Comparison of ENCODE assay signal across 9 mouse cellular contexts in the genomic region with DNA sequence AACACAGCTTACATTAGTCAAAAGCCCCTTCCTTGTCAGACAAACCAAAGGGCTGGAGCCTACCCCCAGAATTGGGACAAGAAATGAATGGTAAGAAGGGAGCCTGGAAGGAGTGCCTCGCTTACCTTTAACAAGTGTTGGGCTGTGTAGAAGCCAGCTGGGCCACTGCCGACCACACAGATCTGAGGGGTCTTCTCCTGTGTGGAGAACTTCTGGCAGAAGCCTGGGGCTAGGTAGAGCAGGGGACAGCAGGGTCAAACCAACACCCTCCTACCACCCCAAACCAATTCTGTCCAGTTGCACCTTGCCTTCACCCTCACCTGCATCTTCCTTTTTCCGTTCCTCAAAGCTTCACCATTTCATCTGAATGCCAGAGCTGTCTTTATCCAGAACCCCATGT. TPM values are rescaled to one million over a fixed set of nuclear protein-coding genes. Genes with fewer than 3 reads are reported as not detected.
DNase-seq lines count a peak whose midpoint lies in the region; ATAC-seq and TF ChIP-seq lines count a peak whose summit lies in the region.
"Had no signal": no experiment of that assay in that cellular context is flagged by ENCODE, and none has a peak within 500 bp of the region (broad histone marks: within the 10 kb centered on the region; RNA-seq: fewer than 3 reads in every experiment).

No protein-coding gene starts in this region.

- TF ChIP-seq POLR2A in embryonic fibroblast, embryonic 13.5 days (IDR thresholded peaks at IDR 0.05; ENCODE audit: low read depth, low read length) = no peak

- peak overlapping the region; percentile 61; the same call in 1 of the 2 replicates for H3K9ac ChIP-seq in neural tube, embryonic 14.5 days (replicated peaks; ENCODE audit: low read depth, low read length)

- H3K36me3 ChIP-seq in limb, embryonic 10.5 days = no peaks in the 10 kb centered on the region
- H3K36me3 ChIP-seq in neural tube, embryonic 14.5 days (ENCODE audit: control insufficient read depth, insufficient read depth, low read length) = no peaks in the 10 kb centered on the region; the same call in none of the 2 replicates

- peak overlapping the region; percentile 75 for H3K4me3 ChIP-seq in left cerebral cortex, adult 2 months
- peak overlapping the region; percentile 87; the same call in 1 of the 2 replicates for H3K4me3 ChIP-seq in embryonic fibroblast, embryonic 13.5 days (ENCODE audit: insufficient read depth, low read length)
- H3K4me3 ChIP-seq in limb, embryonic 10.5 days = peak overlapping the region; percentile 63
- H3K4me3 ChIP-seq in neural tube, embryonic 14.5 days (ENCODE audit: low read depth, low read length) = peak overlapping the region; percentile 55

- intact Hi-C loops in left cerebral cortex, adult 2 months (cut with DNase I) = no loop called here
- intact Hi-C loops in left cerebral cortex, postnatal 36 days (cut with DNase I) = no loop called here
- intact Hi-C loops in gastrocnemius, postnatal 14 days (cut with DNase I; ENCODE audit: low total_unique reads) = no loop called here

- no peak for ATAC-seq in neural tube, embryonic 14.5 days (ENCODE audit: low read depth)

- peak overlapping the region; percentile 77 for H3K4me2 ChIP-seq in neural tube, embryonic 14.5 days (ENCODE audit: low read depth, low read length)

- peak overlapping the region; percentile 93; the same call in 1 of the 2 replicates for H3K27ac ChIP-seq in left cerebral cortex, adult 2 months
- H3K27ac ChIP-seq in embryonic fibroblast, embryonic 13.5 days (ENCODE audit: insufficient read depth, low read length) = no peak overlapping the region
- H3K27ac ChIP-seq in limb, embryonic 10.5 days = 0 out of 2 replicates have a peak overlapping the region, but pooled peaks have one; percentile 85
- H3K27ac ChIP-seq in neural tube, embryonic 14.5 days (ENCODE audit: low read depth, low read length) = peak overlapping the region; percentile 91

- DNase-seq in left cerebral cortex, adult 2 months (ENCODE audit: extremely low spot score in 1 of 2, low spot score in 2 of 2) = no peak
- DNase-seq in left cerebral cortex, postnatal 36 days (ENCODE audit: low spot score in 2 of 2) = no peak
- no peak for DNase-seq in limb, embryonic 10.5 days (ENCODE audit: low spot score)
- no peak for DNase-seq in adrenal gland, adult 2 months
- DNase-seq in gastrocnemius, postnatal 4 days (ENCODE audit: low spot score in 2 of 2) = no peak
- no peak for DNase-seq in gastrocnemius, postnatal 14 days

- H3K4me1 ChIP-seq in embryonic fibroblast, embryonic 13.5 days (ENCODE audit: control insufficient read depth, insufficient read depth, low read length) = no peaks in the 10 kb centered on the region
- peaks cover 36% of the 10 kb centered on the region for H3K4me1 ChIP-seq in limb, embryonic 10.5 days
- peaks cover 9% of the 10 kb centered on the region for H3K4me1 ChIP-seq in neural tube, embryonic 14.5 days (ENCODE audit: control insufficient read depth, insufficient read depth, low read length)

- no peaks in the 10 kb centered on the region for H3K9me3 ChIP-seq in limb, embryonic 10.5 days (replicated peaks)
- no peaks in the 10 kb centered on the region for H3K9me3 ChIP-seq in neural tube, embryonic 14.5 days (ENCODE audit: control insufficient read depth, low read length)

- H3K27me3 ChIP-seq in limb, embryonic 10.5 days (ENCODE audit: low read depth, poor library complexity, severe bottlenecking) = no peaks in the 10 kb centered on the region
- H3K27me3 ChIP-seq in neural tube, embryonic 14.5 days (ENCODE audit: control insufficient read depth, insufficient read depth, low read length) = no peaks in the 10 kb centered on the region

- 64% methylated on average over 3 of the region's 3 CpGs for WGBS in limb, embryonic 10.5 days
- WGBS in neural tube, embryonic 14.5 days = 53% methylated on average over 3 of the region's 3 CpGs

- no peak for TF ChIP-seq CTCF in left cerebral cortex, adult 2 months (IDR thresholded peaks at IDR 0.05)
- TF ChIP-seq CTCF in embryonic fibroblast, embryonic 13.5 days (IDR thresholded peaks at IDR 0.05; ENCODE audit: borderline replicate concordance, insufficient read depth, low read length) = no peak

RNA-seq across cellular contexts. Expression of a gene that starts 0.9 kb away (rescaled TPM):
- total RNA-seq in left cerebral cortex, adult 2 months (2021) = 10 to 100 TPM; 15.9 to 17.9 TPM
- 10 to 100 TPM; 14.2 to 22.5 TPM for total RNA-seq in left cerebral cortex, postnatal 36 days (2021)
- 4.1 and 6.4 TPM in 2 replicates for polyA plus RNA-seq in embryonic fibroblast, embryonic 13.5 days (2011; ENCODE audit: insufficient read length, low read depth, missing spikeins)
- 18.2 and 19.3 TPM in 2 replicates for polyA plus RNA-seq in limb, embryonic 10.5 days (2016; fragmentation: Nextera tagmentation; extraction: Ambion mirVana)
- 12.5 and 14.6 TPM in 2 replicates for polyA plus RNA-seq in neural tube, embryonic 14.5 days (2014; fragmentation: Nextera tagmentation; extraction: Ambion mirVana)
- total RNA-seq in adrenal gland, adult 2 months (2021) = 1,000 to 10,000 TPM; 1,196 to 1,476 TPM
- polyA plus RNA-seq in adrenal gland, adult 2 months (2012; rRNA removed) = 2,178 and 2,420 TPM in 2 replicates
- 1 to 10 TPM; 6.7 to 7.7 TPM for total RNA-seq in gastrocnemius, postnatal 4 days (2021)
- 1 to 10 TPM; 5.4 to 6.0 TPM for total RNA-seq in gastrocnemius, postnatal 14 days (2021)

RNA-seq across cellular contexts. Expression of a gene that starts 8.9 kb away (rescaled TPM):
- total RNA-seq in left cerebral cortex, adult 2 months (2021) = 10 to 100 TPM; 37.4 to 40.0 TPM
- 10 to 100 TPM; 38.6 to 42.5 TPM for total RNA-seq in left cerebral cortex, postnatal 36 days (2021)
- not detected in 2 replicates for polyA plus RNA-seq in embryonic fibroblast, embryonic 13.5 days (2011; ENCODE audit: insufficient read length, low read depth, missing spikeins)
- 0.11 and 0.34 TPM in 2 replicates for polyA plus RNA-seq in limb, embryonic 10.5 days (2016; fragmentation: Nextera tagmentation; extraction: Ambion mirVana)
- 0.24 and 0.45 TPM in 2 replicates for polyA plus RNA-seq in neural tube, embryonic 14.5 days (2014; fragmentation: Nextera tagmentation; extraction: Ambion mirVana)
- 1 to 10 TPM; 2.3 to 9.4 TPM for total RNA-seq in adrenal gland, adult 2 months (2021)
- polyA plus RNA-seq in adrenal gland, adult 2 months (2012; rRNA removed) = 13.8 and 25.5 TPM in 2 replicates
- total RNA-seq in gastrocnemius, postnatal 4 days (2021) = not detected
- not detected for total RNA-seq in gastrocnemius, postnatal 14 days (2021)
- total RNA-seq: hematopoietic stem cell, adult 5-6 weeks had no signal

RNA-seq across cellular contexts. Expression of a gene that starts 21.5 kb away (rescaled TPM):
- 10 to 100 TPM; 11.4 to 13.5 TPM for total RNA-seq in left cerebral cortex, adult 2 months (2021)
- total RNA-seq in left cerebral cortex, postnatal 36 days (2021) = 10 to 100 TPM; 12.7 to 13.0 TPM
- polyA plus RNA-seq in embryonic fibroblast, embryonic 13.5 days (2011; ENCODE audit: insufficient read length, low read depth, missing spikeins) = 0.15 TPM in 1 of 2 replicates, not detected in the other
- polyA plus RNA-seq in limb, embryonic 10.5 days (2016; fragmentation: Nextera tagmentation; extraction: Ambion mirVana) = 0.06 and 0.13 TPM in 2 replicates
- 1.4 and 1.9 TPM in 2 replicates for polyA plus RNA-seq in neural tube, embryonic 14.5 days (2014; fragmentation: Nextera tagmentation; extraction: Ambion mirVana)
- total RNA-seq in adrenal gland, adult 2 months (2021) = 10 to 100 TPM; 56.7 to 76.5 TPM
- 87.7 and 93.1 TPM in 2 replicates for polyA plus RNA-seq in adrenal gland, adult 2 months (2012; rRNA removed)
- under 1 TPM; 0.34 to 0.37 TPM for total RNA-seq in gastrocnemius, postnatal 4 days (2021)
- total RNA-seq in gastrocnemius, postnatal 14 days (2021) = 1 to 10 TPM; 1.6 to 1.7 TPM

RNA-seq across cellular contexts. Expression of a gene that starts 31.0 kb away (rescaled TPM):
- total RNA-seq in left cerebral cortex, adult 2 months (2021) = 1 to 10 TPM; 1.4 to 2.7 TPM
- 1 to 10 TPM; 1.1 to 2.1 TPM for total RNA-seq in left cerebral cortex, postnatal 36 days (2021)
- not detected in 2 replicates for polyA plus RNA-seq in embryonic fibroblast, embryonic 13.5 days (2011; ENCODE audit: insufficient read length, low read depth, missing spikeins)
- not detected in 2 replicates for polyA plus RNA-seq in limb, embryonic 10.5 days (2016; fragmentation: Nextera tagmentation; extraction: Ambion mirVana)
- 0.12 TPM in 1 of 2 replicates, not detected in the other for polyA plus RNA-seq in neural tube, embryonic 14.5 days (2014; fragmentation: Nextera tagmentation; extraction: Ambion mirVana)
- total RNA-seq in adrenal gland, adult 2 months (2021) = not detected
- 0.12 TPM in 1 of 2 replicates, not detected in the other for polyA plus RNA-seq in adrenal gland, adult 2 months (2012; rRNA removed)
- not detected for total RNA-seq in gastrocnemius, postnatal 4 days (2021)
- total RNA-seq in gastrocnemius, postnatal 14 days (2021) = not detected
- total RNA-seq: hematopoietic stem cell, adult 5-6 weeks had no signal

RNA-seq across cellular contexts. Expression of a gene that starts 45.9 kb away (rescaled TPM):
- under 1 TPM; 0.36 to 0.44 TPM for total RNA-seq in left cerebral cortex, adult 2 months (2021)
- total RNA-seq in left cerebral cortex, postnatal 36 days (2021) = under 1 TPM; 0.39 to 0.49 TPM
- 0.15 TPM in 1 of 2 replicates, not detected in the other for polyA plus RNA-seq in embryonic fibroblast, embryonic 13.5 days (2011; ENCODE audit: insufficient read length, low read depth, missing spikeins)
- not detected in 2 replicates for polyA plus RNA-seq in limb, embryonic 10.5 days (2016; fragmentation: Nextera tagmentation; extraction: Ambion mirVana)
- 0.13 and 0.16 TPM in 2 replicates for polyA plus RNA-seq in neural tube, embryonic 14.5 days (2014; fragmentation: Nextera tagmentation; extraction: Ambion mirVana)
- under 1 TPM; 0.49 to 0.69 TPM for total RNA-seq in adrenal gland, adult 2 months (2021)
- 0.50 and 0.52 TPM in 2 replicates for polyA plus RNA-seq in adrenal gland, adult 2 months (2012; rRNA removed)
- total RNA-seq in gastrocnemius, postnatal 4 days (2021) = not detected
- under 1 TPM; 0.25 to 0.73 TPM for total RNA-seq in gastrocnemius, postnatal 14 days (2021)
- total RNA-seq: hematopoietic stem cell, adult 5-6 weeks had no signal

Comparison
In these comparisons a context has a peak if more than half of its experiments do, and no peak if none do; other contexts are left out.
1. RNA of a gene that starts 0.9 kb away (total RNA-seq): 1,196 to 1,476 TPM in adrenal gland, adult 2 months; 14.2 to 22.5 TPM in left cerebral cortex, postnatal 36 days, 15.9 to 17.9 TPM in left cerebral cortex, adult 2 months, 6.7 to 7.7 TPM in gastrocnemius, postnatal 4 days and 5.4 to 6.0 TPM in gastrocnemius, postnatal 14 days; every median in the first group is over 10 times any median in the second.
2. RNA of a gene that starts 21.5 kb away (total RNA-seq): 56.7 to 76.5 TPM in adrenal gland, adult 2 months, 11.4 to 13.5 TPM in left cerebral cortex, adult 2 months and 12.7 to 13.0 TPM in left cerebral cortex, postnatal 36 days; 1.6 to 1.7 TPM in gastrocnemius, postnatal 14 days and 0.34 to 0.37 TPM in gastrocnemius, postnatal 4 days; every median in the first group is over 4 times any median in the second.
3. Peak in every context shown above with its lines, with median percentiles within 50 percentile points of each other: H3K4me3 ChIP-seq.